Mouse (Mus musculus): ENCODE data around the gene Mllt6. TPM values are rescaled to one million over a fixed set of nuclear protein-coding genes. Genes with fewer than 3 reads are reported as not detected.
A peak's percentile ranks its signal among the peaks of the same experiment; 100 is the strongest.

The Mllt6 gene
- polyA plus RNA-seq, 1 experiment from 2014 or later, result 4.1 TPM

DNA sequence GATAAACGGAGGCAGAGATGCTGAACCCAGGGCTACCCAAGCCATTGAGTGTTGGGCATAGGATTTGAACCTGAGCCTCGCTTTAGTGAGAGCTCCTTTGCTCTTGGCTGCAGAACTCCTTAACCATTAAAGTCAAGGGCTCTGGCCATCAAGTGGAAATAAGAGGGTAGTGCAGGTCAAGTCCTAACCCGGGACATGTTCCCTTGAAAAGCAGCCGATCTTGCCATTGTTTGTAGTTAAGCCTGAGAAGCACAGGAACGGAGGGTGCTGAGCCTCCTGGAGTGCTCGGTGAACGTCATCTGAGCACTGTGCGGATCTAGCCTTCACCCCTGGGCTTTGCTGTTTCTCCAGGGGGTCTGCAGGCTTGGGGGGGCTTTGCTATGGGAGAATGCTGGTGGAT lies 14.6 kb downstream of the Mllt6 start:
- Histone ChIP-seq H3K9ac (ENCODE audit: low read length) (peak overlapping the region; percentile 2; the same call in 1 of the 2 replicates), H3K4me1 (ENCODE audit: control insufficient read depth, insufficient read depth, low read length) (no peaks in the 10 kb centered on the region), H3K4me3 (ENCODE audit: low read depth, low read length) (no peak overlapping the region), H3K27me3 (ENCODE audit: control insufficient read depth, insufficient read depth, low read length) (no peaks in the 10 kb centered on the region), H3K27ac (replicated peaks; ENCODE audit: low read depth, low read length) (no peak overlapping the region), H3K36me3 (ENCODE audit: control insufficient read depth, insufficient read depth, low read length) (peaks cover 23% of the 10 kb centered on the region), H3K4me2 (ENCODE audit: low read depth, severe bottlenecking) (no peak overlapping the region), H3K9me3 (ENCODE audit: control insufficient read depth, low read length) (no peaks in the 10 kb centered on the region)
- DNase-seq (ENCODE audit: low spot score) (no peak), ATAC-seq (ENCODE audit: insufficient number of reproducible peaks, low FRiP score, low TSS enrichment, low read depth) (no peak)
- 65% methylated on average over 8 of the region's 8 CpGs for WGBS

GRCm38 (mm10) chr11:97678301-97678700 lies 15.1 kb downstream of the Mllt6 start:
- H3K27ac ChIP-seq (replicated peaks; ENCODE audit: low read depth, low read length), result no peak overlapping the region
- 95% methylated on average over 15 of the region's 15 CpGs for WGBS
- no peaks in the 10 kb centered on the region for H3K4me1 ChIP-seq (ENCODE audit: control insufficient read depth, insufficient read depth, low read length)
- H3K36me3 ChIP-seq (ENCODE audit: control insufficient read depth, insufficient read depth, low read length), result peaks cover 23% of the 10 kb centered on the region
- H3K4me2 ChIP-seq (ENCODE audit: low read depth, severe bottlenecking), result no peak overlapping the region
- no peaks in the 10 kb centered on the region for H3K27me3 ChIP-seq (ENCODE audit: control insufficient read depth, insufficient read depth, low read length)
- no peaks in the 10 kb centered on the region for H3K9me3 ChIP-seq (ENCODE audit: control insufficient read depth, low read length)
- H3K9ac ChIP-seq (ENCODE audit: low read length), result peak overlapping the region; percentile 2; the same call in 1 of the 2 replicates
- no peak overlapping the region for H3K4me3 ChIP-seq (ENCODE audit: low read depth, low read length)
- ATAC-seq (ENCODE audit: insufficient number of reproducible peaks, low FRiP score, low TSS enrichment, low read depth) (no peak), DNase-seq (ENCODE audit: low spot score) (no peak)

- H3K27me3 ChIP-seq (ENCODE audit: control insufficient read depth, insufficient read depth, low read length), result no peaks in the 10 kb centered on the region
- ATAC-seq (ENCODE audit: insufficient number of reproducible peaks, low FRiP score, low TSS enrichment, low read depth) (no peak), DNase-seq (ENCODE audit: low spot score) (no peak)
- 94% methylated on average over 12 of the region's 12 CpGs for WGBS
- no peaks in the 10 kb centered on the region for H3K9me3 ChIP-seq (ENCODE audit: control insufficient read depth, low read length)
- no peak overlapping the region for H3K27ac ChIP-seq (replicated peaks; ENCODE audit: low read depth, low read length)
- no peak overlapping the region for H3K4me3 ChIP-seq (ENCODE audit: low read depth, low read length)
- H3K9ac ChIP-seq (ENCODE audit: low read length), result no peak overlapping the region
- H3K4me2 ChIP-seq (ENCODE audit: low read depth, severe bottlenecking), result no peak overlapping the region
- H3K36me3 ChIP-seq (ENCODE audit: control insufficient read depth, insufficient read depth, low read length), result peaks cover 18% of the 10 kb centered on the region
- H3K4me1 ChIP-seq (ENCODE audit: control insufficient read depth, insufficient read depth, low read length), result peaks cover 5% of the 10 kb centered on the region; the same call in 1 of the 2 replicates
Observed at GRCm38 (mm10) chr11:97680430-97680829, 17.2 kb downstream of the Mllt6 start.

DNA sequence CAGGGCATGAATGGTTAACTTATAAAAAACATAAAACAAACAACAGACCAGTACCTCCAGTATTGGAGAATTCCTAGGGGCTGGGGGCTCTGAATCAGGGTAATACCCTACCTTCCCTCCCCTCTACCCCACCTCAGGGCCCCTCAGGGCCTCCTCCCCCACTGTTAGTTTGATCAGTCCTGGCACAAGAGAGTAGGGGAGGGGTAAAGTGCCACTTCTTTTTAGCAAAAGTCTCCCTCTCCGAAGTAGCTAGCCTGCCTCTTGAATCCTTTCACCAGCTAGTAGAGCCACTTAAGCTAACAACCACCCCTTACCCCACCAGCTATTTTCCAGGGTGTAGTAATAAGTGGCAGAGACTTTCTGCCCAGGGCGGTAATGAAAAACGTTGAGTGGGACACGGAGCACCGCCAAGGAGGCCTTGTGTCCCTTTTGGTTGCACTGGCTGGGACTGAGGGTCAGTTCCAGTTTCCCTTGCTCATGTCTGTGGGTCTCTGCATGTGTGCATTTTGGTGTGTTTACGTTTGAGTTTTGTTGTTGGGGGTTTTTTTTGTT lies 19.4 kb downstream of the Mllt6 start:
- WGBS, result 87% methylated on average over 6 of the region's 6 CpGs
- no peaks in the 10 kb centered on the region for H3K9me3 ChIP-seq (ENCODE audit: control insufficient read depth, low read length)
- H3K4me3 ChIP-seq (ENCODE audit: low read depth, low read length), result no peak overlapping the region
- peaks cover 9% of the 10 kb centered on the region; the same call in 1 of the 2 replicates for H3K4me1 ChIP-seq (ENCODE audit: control insufficient read depth, insufficient read depth, low read length)
- H3K36me3 ChIP-seq (ENCODE audit: control insufficient read depth, insufficient read depth, low read length), result peaks cover 13% of the 10 kb centered on the region
- DNase-seq (ENCODE audit: low spot score) (no peak), ATAC-seq (ENCODE audit: insufficient number of reproducible peaks, low FRiP score, low TSS enrichment, low read depth) (no peak)
- no peak overlapping the region for H3K9ac ChIP-seq (ENCODE audit: low read length)
- no peak overlapping the region for H3K4me2 ChIP-seq (ENCODE audit: low read depth, severe bottlenecking)
- no peak overlapping the region for H3K27ac ChIP-seq (replicated peaks; ENCODE audit: low read depth, low read length)
- H3K27me3 ChIP-seq (ENCODE audit: control insufficient read depth, insufficient read depth, low read length), result no peaks in the 10 kb centered on the region

DNA sequence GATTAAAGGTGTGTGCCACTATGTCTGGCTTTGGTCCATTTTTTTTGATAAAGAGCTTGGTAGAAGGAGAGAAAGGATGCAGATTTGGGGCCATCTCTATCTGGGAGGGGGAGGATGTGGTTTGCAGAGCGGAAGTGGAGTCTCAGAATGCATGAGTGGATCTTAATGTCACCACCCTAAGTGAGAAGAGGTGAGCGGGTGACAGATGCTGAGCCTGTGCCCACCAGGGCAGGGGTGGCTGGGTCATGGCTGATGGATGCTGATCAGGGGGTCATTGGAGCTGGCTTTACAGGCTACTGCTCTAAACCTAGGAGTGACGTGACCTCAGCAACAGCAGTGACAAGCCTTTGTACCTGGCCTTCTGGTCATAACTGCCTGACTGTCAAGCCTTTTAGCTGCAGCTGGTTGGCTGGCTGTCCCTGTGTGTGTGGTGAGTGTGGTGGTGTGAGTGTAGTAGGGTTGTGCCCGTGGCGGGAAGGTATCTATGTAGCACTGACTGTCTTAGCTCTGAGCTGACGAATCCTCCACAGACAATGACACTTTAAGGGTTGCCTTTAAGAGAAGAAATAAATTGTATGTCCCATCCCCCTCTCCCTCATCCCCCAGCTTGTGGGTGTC lies 21.0 kb downstream of the Mllt6 start:
- Histone ChIP-seq H3K4me3 (ENCODE audit: low read depth, low read length) (no peak overlapping the region), H3K36me3 (ENCODE audit: control insufficient read depth, insufficient read depth, low read length) (peaks cover 10% of the 10 kb centered on the region)
- ATAC-seq (ENCODE audit: insufficient number of reproducible peaks, low FRiP score, low TSS enrichment, low read depth), result no peak

GRCm38 (mm10) chr11:97684766-97685165 lies 21.6 kb downstream of the Mllt6 start:
- DNase-seq (ENCODE audit: low spot score) (no peak), ATAC-seq (ENCODE audit: insufficient number of reproducible peaks, low FRiP score, low TSS enrichment, low read depth) (no peak)
- H3K4me3 ChIP-seq (ENCODE audit: low read depth, low read length), result no peak overlapping the region
- H3K4me1 ChIP-seq (ENCODE audit: control insufficient read depth, insufficient read depth, low read length), result peaks cover 9% of the 10 kb centered on the region; the same call in 1 of the 2 replicates
- H3K27me3 ChIP-seq (ENCODE audit: control insufficient read depth, insufficient read depth, low read length), result no peaks in the 10 kb centered on the region
- H3K36me3 ChIP-seq (ENCODE audit: control insufficient read depth, insufficient read depth, low read length), result peaks cover 10% of the 10 kb centered on the region
- no peak overlapping the region for H3K4me2 ChIP-seq (ENCODE audit: low read depth, severe bottlenecking)
- H3K27ac ChIP-seq (replicated peaks; ENCODE audit: low read depth, low read length), result no peak overlapping the region; the same call in 1 of the 2 replicates
- WGBS, result 44% methylated on average over 7 of the region's 7 CpGs
- H3K9ac ChIP-seq (ENCODE audit: low read length), result no peak overlapping the region
- H3K9me3 ChIP-seq (ENCODE audit: control insufficient read depth, low read length), result no peaks in the 10 kb centered on the region

More for the DNA sequence above, 21.0 kb downstream of the Mllt6 start:
- H3K9ac ChIP-seq (ENCODE audit: low read length), result no peak overlapping the region
- no peak overlapping the region for H3K27ac ChIP-seq (replicated peaks; ENCODE audit: low read depth, low read length)
- no peak for DNase-seq (ENCODE audit: low spot score)
- H3K4me2 ChIP-seq (ENCODE audit: low read depth, severe bottlenecking), result no peak overlapping the region
- WGBS, result 82% methylated on average over 6 of the region's 6 CpGs
- H3K4me1 ChIP-seq (ENCODE audit: control insufficient read depth, insufficient read depth, low read length), result peaks cover 9% of the 10 kb centered on the region; the same call in 1 of the 2 replicates
- H3K9me3 ChIP-seq (ENCODE audit: control insufficient read depth, low read length), result no peaks in the 10 kb centered on the region
- H3K27me3 ChIP-seq (ENCODE audit: control insufficient read depth, insufficient read depth, low read length), result no peaks in the 10 kb centered on the region

GRCm38 (mm10) chr11:97685613-97686321 lies 22.6 kb downstream of the Mllt6 start, which contains the start of gene Cisd3:
Gene Cisd3 (plus strand): TSS chr11:97685826.
- Histone ChIP-seq H3K36me3 (ENCODE audit: control insufficient read depth, insufficient read depth, low read length) (peaks cover 8% of the 10 kb centered on the region), H3K4me1 (ENCODE audit: control insufficient read depth, insufficient read depth, low read length) (peaks cover 9% of the 10 kb centered on the region; the same call in 1 of the 2 replicates), H3K4me2 (ENCODE audit: low read depth, severe bottlenecking) (peak within 1 kb of the TSS; percentile 78), H3K4me3 (ENCODE audit: low read depth, low read length) (peak within 1 kb of the TSS; percentile 33), H3K9ac (ENCODE audit: low read length) (peak within 1 kb of the TSS; percentile 27; the same call in 1 of the 2 replicates), H3K27ac (replicated peaks; ENCODE audit: low read depth, low read length) (no peak within 1 kb of the TSS; the same call in 1 of the 2 replicates), H3K27me3 (ENCODE audit: control insufficient read depth, insufficient read depth, low read length) (no peaks in the 10 kb centered on the region), H3K9me3 (ENCODE audit: control insufficient read depth, low read length) (no peaks in the 10 kb centered on the region)
- DNase-seq (ENCODE audit: low spot score), result peak; percentile 81
- peak; percentile 67 for ATAC-seq (ENCODE audit: insufficient number of reproducible peaks, low FRiP score, low TSS enrichment, low read depth)
- WGBS, result under 1% methylated on average over 43 of the region's 43 CpGs

GRCm38 (mm10) chr11:97686322-97686908 lies 23.2 kb downstream of the Mllt6 start:
- Histone ChIP-seq H3K4me3 (ENCODE audit: low read depth, low read length) (no peak overlapping the region), H3K27ac (replicated peaks; ENCODE audit: low read depth, low read length) (no peak overlapping the region), H3K27me3 (ENCODE audit: control insufficient read depth, insufficient read depth, low read length) (no peaks in the 10 kb centered on the region), H3K36me3 (ENCODE audit: control insufficient read depth, insufficient read depth, low read length) (peaks cover 8% of the 10 kb centered on the region), H3K9me3 (ENCODE audit: control insufficient read depth, low read length) (no peaks in the 10 kb centered on the region), H3K4me1 (ENCODE audit: control insufficient read depth, insufficient read depth, low read length) (peaks cover 9% of the 10 kb centered on the region; the same call in 1 of the 2 replicates), H3K4me2 (ENCODE audit: low read depth, severe bottlenecking) (peak overlapping the region; percentile 78; the same call in 1 of the 2 replicates), H3K9ac (ENCODE audit: low read length) (no peak overlapping the region)
- DNase-seq (ENCODE audit: low spot score), result no peak
- WGBS, result 66% methylated on average over 11 of the region's 11 CpGs
- ATAC-seq (ENCODE audit: insufficient number of reproducible peaks, low FRiP score, low TSS enrichment, low read depth), result no peak
